ENCODE assay signal across 16 mouse cellular contexts in the genomic region with DNA sequence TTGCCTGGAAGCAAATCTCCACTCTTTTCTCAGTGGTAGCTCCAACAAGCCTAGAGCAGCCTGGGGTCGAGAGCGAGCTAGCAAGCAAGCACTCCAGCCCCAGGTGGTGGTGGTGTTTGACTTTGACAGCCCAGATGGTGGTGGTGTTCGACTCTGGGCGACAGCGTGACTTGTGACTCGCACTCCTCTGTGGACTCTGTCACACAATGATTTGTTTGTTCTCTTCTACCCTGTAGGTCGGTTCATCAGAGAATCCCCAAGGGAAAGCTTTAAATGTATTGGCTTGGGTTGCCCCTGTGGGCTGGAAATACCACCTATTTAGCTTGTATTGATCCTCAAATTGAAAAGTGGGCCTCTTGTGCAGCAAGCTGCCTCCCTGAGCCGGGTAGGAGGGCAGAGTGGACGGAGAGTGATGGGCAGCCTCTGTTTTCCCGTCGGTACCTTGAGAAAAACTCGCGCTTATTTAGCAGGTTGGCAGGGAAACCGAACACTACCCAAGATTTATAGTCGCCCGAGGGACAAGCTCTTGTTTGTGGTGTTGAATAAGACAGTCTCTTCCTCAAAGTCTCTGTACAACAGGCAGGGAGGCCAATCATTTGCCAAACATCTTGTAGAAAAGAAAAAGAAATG. TPM values are rescaled to one million over a fixed set of nuclear protein-coding genes. Genes with fewer than 3 reads are reported as not detected.
DNase-seq lines count a peak whose midpoint lies in the region; ATAC-seq and TF ChIP-seq lines count a peak whose summit lies in the region.
"Had no signal": no experiment of that assay in that cellular context is flagged by ENCODE, and none has a peak within 500 bp of the region (broad histone marks: within the 10 kb centered on the region; RNA-seq: fewer than 3 reads in every experiment).

No protein-coding gene starts in this region.

- H3K9me3 ChIP-seq in forebrain, embryonic 13.5 days (replicated peaks): no peaks in the 10 kb centered on the region
- H3K9me3 ChIP-seq in forebrain, embryonic 10.5 days: no peaks in the 10 kb centered on the region
- no peaks in the 10 kb centered on the region for H3K9me3 ChIP-seq in stomach, embryonic 16.5 days (replicated peaks; ENCODE audit: control insufficient read depth, low read length)
- no peaks in the 10 kb centered on the region for H3K9me3 ChIP-seq in stomach, postnatal 0 days (ENCODE audit: control insufficient read depth, low read length)
- no peaks in the 10 kb centered on the region for H3K9me3 ChIP-seq in hindbrain, postnatal 0 days (ENCODE audit: low read length)
- H3K9me3 ChIP-seq: limb, embryonic 15.5 days had no signal

- H3K36me3 ChIP-seq in forebrain, embryonic 13.5 days (ENCODE audit: poor library complexity, severe bottlenecking): no peaks in the 10 kb centered on the region
- no peaks in the 10 kb centered on the region for H3K36me3 ChIP-seq in forebrain, embryonic 10.5 days (replicated peaks)
- no peaks in the 10 kb centered on the region for H3K36me3 ChIP-seq in stomach, embryonic 16.5 days (ENCODE audit: control insufficient read depth, insufficient read depth, low read length)
- H3K36me3 ChIP-seq in stomach, postnatal 0 days (ENCODE audit: control insufficient read depth, insufficient read depth, low read length): no peaks in the 10 kb centered on the region
- H3K36me3 ChIP-seq in hindbrain, postnatal 0 days (ENCODE audit: insufficient read depth, low read length): no peaks in the 10 kb centered on the region
- H3K36me3 ChIP-seq: limb, embryonic 15.5 days had no signal

- DNase-seq in forebrain, embryonic 10.5 days (ENCODE audit: extremely low spot score, low spot score): no peak
- no peak for DNase-seq in stomach, postnatal 0 days (ENCODE audit: low spot score)
- peak; percentile 7 for DNase-seq in hindbrain, postnatal 0 days (ENCODE audit: low spot score)
- DNase-seq in cerebellum, adult 9-11 months: no peak
- no peak for DNase-seq in kidney, postnatal 10 days
- no peak for DNase-seq in gastrocnemius, adult 18-20 months (ENCODE audit: low spot score)
- DNase-seq: adrenal gland, adult 2 months; B cell, adult 2 months; cerebellum, adult 2 months; lung, embryonic 14.5 days; right cerebral cortex, postnatal 14 days had no signal

- no peak for TF ChIP-seq EP300 in stomach, postnatal 0 days (optimal IDR thresholded peaks at IDR 0.05)

- no peak for ATAC-seq in forebrain, embryonic 13.5 days
- ATAC-seq in stomach, embryonic 16.5 days (ENCODE audit: insufficient read depth, low FRiP score): no peak
- ATAC-seq in stomach, postnatal 0 days (ENCODE audit: low FRiP score, low TSS enrichment): no peak
- ATAC-seq in hindbrain, postnatal 0 days: peak; percentile 33

- 0 out of 2 replicates have a peak, but pooled peaks cover 2% of the 10 kb centered on the region for H3K4me1 ChIP-seq in forebrain, embryonic 13.5 days
- peaks cover 8% of the 10 kb centered on the region; the same call in 1 of the 2 replicates for H3K4me1 ChIP-seq in forebrain, embryonic 10.5 days
- no peaks in the 10 kb centered on the region for H3K4me1 ChIP-seq in stomach, embryonic 16.5 days (ENCODE audit: control insufficient read depth, insufficient read depth, low read length)
- H3K4me1 ChIP-seq in stomach, postnatal 0 days (replicated peaks; ENCODE audit: control insufficient read depth, insufficient read depth): no peaks in the 10 kb centered on the region
- no peaks in the 10 kb centered on the region for H3K4me1 ChIP-seq in hindbrain, postnatal 0 days (ENCODE audit: insufficient read depth, low read length)
- H3K4me1 ChIP-seq: limb, embryonic 15.5 days had no signal

- no peak overlapping the region for H3K4me2 ChIP-seq in forebrain, embryonic 13.5 days
- H3K4me2 ChIP-seq in stomach, embryonic 16.5 days (ENCODE audit: low read depth, low read length): no peak overlapping the region
- H3K4me2 ChIP-seq in stomach, postnatal 0 days (replicated peaks; ENCODE audit: low read depth): no peak overlapping the region
- H3K4me2 ChIP-seq in hindbrain, postnatal 0 days (ENCODE audit: low read depth, low read length): no peak overlapping the region
- H3K4me2 ChIP-seq: limb, embryonic 15.5 days; lung, embryonic 14.5 days had no signal

- peaks cover 4% of the 10 kb centered on the region; the same call in 1 of the 2 replicates for H3K27me3 ChIP-seq in forebrain, embryonic 13.5 days
- H3K27me3 ChIP-seq in forebrain, embryonic 10.5 days (ENCODE audit: poor library complexity, severe bottlenecking): peaks cover 22% of the 10 kb centered on the region; the same call in 1 of the 2 replicates
- no peaks in the 10 kb centered on the region for H3K27me3 ChIP-seq in stomach, embryonic 16.5 days (ENCODE audit: control insufficient read depth, insufficient read depth, low read length)
- no peaks in the 10 kb centered on the region for H3K27me3 ChIP-seq in stomach, postnatal 0 days (ENCODE audit: control insufficient read depth, insufficient read depth, low read length)
- H3K27me3 ChIP-seq in hindbrain, postnatal 0 days (ENCODE audit: insufficient read depth, low read length): no peaks in the 10 kb centered on the region; the same call in 1 of the 2 replicates

- no peak for TF ChIP-seq CTCF in stomach, postnatal 0 days (IDR thresholded peaks at IDR 0.05; ENCODE audit: low read depth)
- TF ChIP-seq CTCF in hindbrain, postnatal 0 days (IDR thresholded peaks at IDR 0.05; ENCODE audit: low read depth): no peak

- 53% methylated on average over 16 of the region's 16 CpGs for WGBS in forebrain, embryonic 13.5 days
- 62% methylated on average over 16 of the region's 16 CpGs for WGBS in forebrain, embryonic 10.5 days
- WGBS in stomach, embryonic 16.5 days: 35% methylated on average over 16 of the region's 16 CpGs
- WGBS in stomach, postnatal 0 days: 30% methylated on average over 16 of the region's 16 CpGs
- 32% methylated on average over 16 of the region's 16 CpGs for WGBS in hindbrain, postnatal 0 days

- no peak overlapping the region for H3K27ac ChIP-seq in forebrain, embryonic 13.5 days
- no peak overlapping the region for H3K27ac ChIP-seq in forebrain, embryonic 10.5 days
- H3K27ac ChIP-seq in stomach, embryonic 16.5 days (ENCODE audit: low read length): no peak overlapping the region
- no peak overlapping the region for H3K27ac ChIP-seq in stomach, postnatal 0 days (replicated peaks)
- H3K27ac ChIP-seq in hindbrain, postnatal 0 days: no peak overlapping the region
- H3K27ac ChIP-seq: kidney, postnatal 0 days; limb, embryonic 15.5 days had no signal

- no peak overlapping the region for H3K4me3 ChIP-seq in forebrain, embryonic 13.5 days
- no peak overlapping the region for H3K4me3 ChIP-seq in forebrain, embryonic 10.5 days
- no peak overlapping the region for H3K4me3 ChIP-seq in stomach, embryonic 16.5 days (replicated peaks; ENCODE audit: low read length)
- H3K4me3 ChIP-seq in stomach, postnatal 0 days (ENCODE audit: low read depth, low read length): no peak overlapping the region
- H3K4me3 ChIP-seq in hindbrain, postnatal 0 days (ENCODE audit: low read length): no peak overlapping the region
- H3K4me3 ChIP-seq: erythroblast, embryonic 14.5 days; limb, embryonic 15.5 days had no signal

- H3K9ac ChIP-seq in forebrain, embryonic 13.5 days: peak overlapping the region; percentile 4; the same call in 1 of the 2 replicates
- peak overlapping the region; percentile 16; the same call in 1 of the 2 replicates for H3K9ac ChIP-seq in stomach, embryonic 16.5 days (ENCODE audit: low read length)
- H3K9ac ChIP-seq in stomach, postnatal 0 days (ENCODE audit: low read length): no peak overlapping the region
- no peak overlapping the region for H3K9ac ChIP-seq in hindbrain, postnatal 0 days (replicated peaks; ENCODE audit: low read length)
- H3K9ac ChIP-seq: limb, embryonic 15.5 days; lung, embryonic 14.5 days had no signal

RNA-seq across cellular contexts. Expression of gene Pigm, which starts 29.8 kb away (rescaled TPM):
- 5.6 and 6.2 TPM in 2 replicates for polyA plus RNA-seq in forebrain, embryonic 13.5 days (2015; fragmentation: Nextera tagmentation; extraction: Ambion mirVana)
- polyA plus RNA-seq in forebrain, embryonic 10.5 days (2016; fragmentation: Nextera tagmentation; extraction: Ambion mirVana): 10.6 and 10.8 TPM in 2 replicates
- polyA plus RNA-seq in stomach, embryonic 16.5 days (2015; fragmentation: Nextera tagmentation; extraction: Ambion mirVana): 6.1 and 6.4 TPM in 2 replicates
- polyA plus RNA-seq in stomach, postnatal 0 days (2015; fragmentation: Nextera tagmentation; extraction: Ambion mirVana): 3.6 and 3.8 TPM in 2 replicates
- total RNA-seq in hindbrain, postnatal 0 days (2014; rRNA removed): 12.2 and 14.7 TPM in 2 replicates
- 2.7 and 3.0 TPM in 2 replicates for polyA plus RNA-seq in hindbrain, postnatal 0 days (2015; fragmentation: Nextera tagmentation; extraction: Ambion mirVana)
- total RNA-seq in gastrocnemius, adult 18-20 months (2021): 1 to 10 TPM; 3.0 to 3.3 TPM

Comparison
In these comparisons a context has a peak if more than half of its experiments do, and no peak if none do; other contexts are left out.
1. H3K9ac ChIP-seq: peak in forebrain, embryonic 13.5 days (single experiment) and stomach, embryonic 16.5 days (single experiment); none in stomach, postnatal 0 days (single experiment) and hindbrain, postnatal 0 days (single experiment).